Mouse (Mus musculus): ENCODE measurements around the gene Gm11983. TPM values are rescaled to one million over a fixed set of nuclear protein-coding genes. Genes with fewer than 3 reads are reported as not detected.

Gm11983 gene
- total RNA-seq, 2 experiments from 2014 or later: not detected

Other genes starting within 250 kb of the Gm11983 start
- gene Nacad, start 231.6 kb downstream of the Gm11983 start, total RNA-seq (2021): 10 to 100 TPM in 1 of 2 experiments, 1 to 10 TPM in 1; 4.7 to 12.6 TPM
- 10 to 100 TPM; 70.9 to 81.6 TPM for gene Tbrg4, start 211.6 kb downstream of the Gm11983 start, total RNA-seq (2021)
- gene Wap, start 199.0 kb downstream of the Gm11983 start, total RNA-seq (2021): not detected
- 10 to 100 TPM; 14.3 to 14.8 TPM for gene Ramp3, start 179.1 kb downstream of the Gm11983 start, total RNA-seq (2021)
- gene Adcy1, start 225.8 kb upstream of the Gm11983 start, total RNA-seq (2021): 10 to 100 TPM in 1 of 2 experiments, 1 to 10 TPM in 1; 9.8 to 11.3 TPM

Data from adrenal gland, postnatal 4 days (tissue).